Mouse (Mus musculus) forebrain, embryonic 16.5 days (tissue): ENCODE measurements at regions not wholly inside any gene's neighbourhood (a gene's known extent, or its start where the extent isn't known, plus 50 kb on each side); places are given as distances from the start of the nearest gene placed in this dataset.
A peak's percentile ranks its signal among the peaks of the same experiment; 100 is the strongest.

Experiments used
- ATAC-seq: fragments of 200-750 bp; cut with Nextera tagmentation; 2 replicates; pipeline ENCODE4 v1.8.0; 2017; ENCODE audit warnings: mild to moderate bottlenecking, moderate library complexity
- H3K27ac ChIP-seq: fragments of 300-500 bp; sonication (generic); 2 replicates; pipeline ENCODE4 v1.5.1; 2014; ENCODE audit warnings: low read length, control low read depth
- H3K27me3 ChIP-seq: fragments of 300-500 bp; sonication (generic); replicated peaks from 2 replicates; pipeline ENCODE4 v1.6.1; 2014; ENCODE audit warnings: low read length; ENCODE audit not compliant: control insufficient read depth, insufficient read depth
- H3K36me3 ChIP-seq: fragments of 300-500 bp; sonication (generic); 2 replicates; pipeline ENCODE4 v1.6.1; 2014; ENCODE audit not compliant: control insufficient read depth, insufficient read depth
- H3K4me1 ChIP-seq: fragments of 300-500 bp; sonication (generic); replicated peaks from 2 replicates; pipeline ENCODE4 v1.6.1; 2014; ENCODE audit warnings: low read length; ENCODE audit not compliant: control insufficient read depth, insufficient read depth
- H3K4me2 ChIP-seq: fragments of 300-500 bp; sonication (generic); 2 replicates; pipeline ENCODE4 v1.6.1; 2014; ENCODE audit warnings: mild to moderate bottlenecking, low read length, control low read depth
- H3K4me3 ChIP-seq: fragments of 300-500 bp; sonication (generic); replicated peaks from 2 replicates; pipeline ENCODE4 v1.5.1; 2014; ENCODE audit warnings: mild to moderate bottlenecking, low read length, control low read depth
- H3K9ac ChIP-seq: fragments of 300-500 bp; sonication (generic); replicated peaks from 2 replicates; pipeline ENCODE4 v1.6.1; 2014; ENCODE audit warnings: low read depth, low read length, control low read depth
- H3K9me3 ChIP-seq: fragments of 300-500 bp; sonication (generic); 2 replicates; pipeline ENCODE4 v1.6.1; 2016; ENCODE audit warnings: low read length; ENCODE audit not compliant: control insufficient read depth
- WGBS: fragments of 180-500 bp; shearing (Covaris S2); extraction: QIAGEN DNeasy Blood & Tissue Kit; methylation state at CpG from one replicate; pipeline ENCODE4 v1.1.7; 2014; 5-methylcytosine and 5-hydroxymethylcytosine counted together

GRCm38 (mm10) chr9:30299844-30300243 lies 127.1 kb upstream of the Snx19 start:
- H3K27ac ChIP-seq, result no peak overlapping the region
- 0 out of 2 replicates have a peak, but pooled peaks have one; percentile 57 for ATAC-seq
- H3K9ac ChIP-seq, result no peak overlapping the region
- peaks cover 7% of the 10 kb centered on the region; the same call in 1 of the 2 replicates for H3K4me1 ChIP-seq
- H3K36me3 ChIP-seq, result no peaks in the 10 kb centered on the region
- H3K9me3 ChIP-seq, result no peaks in the 10 kb centered on the region
- no peaks in the 10 kb centered on the region for H3K27me3 ChIP-seq
- no peak overlapping the region for H3K4me2 ChIP-seq
- H3K4me3 ChIP-seq, result no peak overlapping the region
- WGBS, result 12% methylated on average over 4 of the region's 4 CpGs

- WGBS, result 4% methylated on average over 2 of the region's 2 CpGs
- no peak overlapping the region for H3K4me2 ChIP-seq
- no peaks in the 10 kb centered on the region for H3K36me3 ChIP-seq
- H3K9ac ChIP-seq, result no peak overlapping the region
- no peak overlapping the region for H3K27ac ChIP-seq
- H3K27me3 ChIP-seq, result no peaks in the 10 kb centered on the region
- H3K9me3 ChIP-seq, result no peaks in the 10 kb centered on the region
- H3K4me3 ChIP-seq, result no peak overlapping the region
- ATAC-seq, result no peak
- H3K4me1 ChIP-seq, result no peaks in the 10 kb centered on the region
Measured at GRCm38 (mm10) chr9:30308281-30308680, 118.6 kb upstream of the Snx19 start.

GRCm38 (mm10) chr9:30313360-30313759 lies 113.5 kb upstream of the Snx19 start:
- Histone ChIP-seq H3K4me2 (no peak overlapping the region), H3K27me3 (no peaks in the 10 kb centered on the region), H3K9me3 (no peaks in the 10 kb centered on the region), H3K36me3 (no peaks in the 10 kb centered on the region), H3K9ac (no peak overlapping the region), H3K4me3 (no peak overlapping the region), H3K27ac (no peak overlapping the region), H3K4me1 (peaks cover 10% of the 10 kb centered on the region)
- 90% methylated on average over 1 of the region's 1 CpGs for WGBS
- ATAC-seq, result no peak

- Histone ChIP-seq H3K27ac (peak overlapping the region; percentile 46), H3K36me3 (no peaks in the 10 kb centered on the region), H3K9ac (no peak overlapping the region), H3K27me3 (no peaks in the 10 kb centered on the region), H3K9me3 (no peaks in the 10 kb centered on the region), H3K4me2 (peak overlapping the region; percentile 13), H3K4me1 (peaks cover 10% of the 10 kb centered on the region), H3K4me3 (no peak overlapping the region)
- ATAC-seq, result peak; percentile 80
- WGBS, result 44% methylated on average over 15 of the region's 15 CpGs
Measured at GRCm38 (mm10) chr9:30314355-30315171, 112.3 kb upstream of the Snx19 start.

- Histone ChIP-seq H3K27ac (peak overlapping the region; percentile 46; the same call in 1 of the 2 replicates), H3K36me3 (no peaks in the 10 kb centered on the region), H3K4me2 (peak overlapping the region; percentile 13), H3K27me3 (no peaks in the 10 kb centered on the region), H3K4me3 (no peak overlapping the region), H3K9me3 (no peaks in the 10 kb centered on the region), H3K9ac (no peak overlapping the region), H3K4me1 (peaks cover 10% of the 10 kb centered on the region)
- WGBS, result 37% methylated on average over 6 of the region's 6 CpGs
- ATAC-seq, result peak; percentile 55; the same call in 1 of the 2 replicates
Measured at GRCm38 (mm10) chr9:30315172-30315644, 111.7 kb upstream of the Snx19 start.

- H3K4me1 ChIP-seq, result no peaks in the 10 kb centered on the region
- no peaks in the 10 kb centered on the region for H3K27me3 ChIP-seq
- H3K9ac ChIP-seq, result no peak overlapping the region
- 60% methylated on average over 2 of the region's 2 CpGs for WGBS
- H3K36me3 ChIP-seq, result no peaks in the 10 kb centered on the region
- no peak overlapping the region for H3K4me2 ChIP-seq
- ATAC-seq, result peak; percentile 64
- H3K9me3 ChIP-seq, result no peaks in the 10 kb centered on the region
- no peak overlapping the region for H3K4me3 ChIP-seq
- H3K27ac ChIP-seq, result no peak overlapping the region
Measured at GRCm38 (mm10) chr9:30344866-30345265, 82.0 kb upstream of the Snx19 start.

GRCm38 (mm10) chr9:30353965-30354364 lies 72.9 kb upstream of the Snx19 start:
- Histone ChIP-seq H3K36me3 (no peaks in the 10 kb centered on the region), H3K27ac (no peak overlapping the region), H3K9ac (no peak overlapping the region), H3K27me3 (no peaks in the 10 kb centered on the region), H3K4me2 (no peak overlapping the region), H3K4me3 (no peak overlapping the region), H3K4me1 (no peaks in the 10 kb centered on the region), H3K9me3 (no peaks in the 10 kb centered on the region)
- no peak for ATAC-seq
- 84% methylated on average over 4 of the region's 4 CpGs for WGBS

GRCm38 (mm10) chr9:30355642-30356041 lies 71.3 kb upstream of the Snx19 start:
- Histone ChIP-seq H3K27me3 (no peaks in the 10 kb centered on the region), H3K36me3 (no peaks in the 10 kb centered on the region)

GRCm38 (mm10) chr9:30369554-30370440 lies 57.1 kb upstream of the Snx19 start:
- no peaks in the 10 kb centered on the region for H3K9me3 ChIP-seq
- H3K4me2 ChIP-seq, result no peak overlapping the region
- no peak overlapping the region for H3K9ac ChIP-seq
- H3K27me3 ChIP-seq, result no peaks in the 10 kb centered on the region
- no peak overlapping the region for H3K4me3 ChIP-seq
- ATAC-seq, result no peak
- no peaks in the 10 kb centered on the region for H3K36me3 ChIP-seq
- no peaks in the 10 kb centered on the region for H3K4me1 ChIP-seq
- WGBS, result 79% methylated on average over 11 of the region's 11 CpGs
- no peak overlapping the region for H3K27ac ChIP-seq

More at GRCm38 (mm10) chr9:30355642-30356041, 71.3 kb upstream of the Snx19 start:
- Histone ChIP-seq H3K9ac (no peak overlapping the region), H3K4me2 (no peak overlapping the region), H3K27ac (no peak overlapping the region), H3K9me3 (no peaks in the 10 kb centered on the region), H3K4me3 (no peak overlapping the region), H3K4me1 (no peaks in the 10 kb centered on the region)
- WGBS, result 95% methylated on average over 2 of the region's 2 CpGs
- ATAC-seq, result no peak
